Mouse (Mus musculus) limb, embryonic 10.5 days (tissue): ENCODE measurements around the gene Smyd4. TPM values are rescaled to one million over a fixed set of nuclear protein-coding genes. Genes with fewer than 3 reads are reported as not detected.
A peak's percentile ranks its signal among the peaks of the same experiment; 100 is the strongest.

ENCODE experiments used
- DNase-seq: peaks from one replicate; pipeline ENCODE4 v3.0.0-alpha.2; 2017; ENCODE audit warnings: low spot score
- H3K27ac ChIP-seq: fragments of 300-500 bp; sonication (generic); 2 replicates; pipeline ENCODE4 v1.5.1; 2016; ENCODE audit warnings: mild to moderate bottlenecking
- H3K27me3 ChIP-seq: fragments of 300-500 bp; sonication (generic); 2 replicates; pipeline ENCODE4 v1.6.1; 2016; ENCODE audit warnings: low read depth, mild to moderate bottlenecking; ENCODE audit not compliant: poor library complexity, severe bottlenecking
- H3K36me3 ChIP-seq: fragments of 300-500 bp; sonication (generic); 2 replicates; pipeline ENCODE4 v1.6.1; 2016; ENCODE audit warnings: mild to moderate bottlenecking, moderate library complexity
- H3K4me1 ChIP-seq: fragments of 300-500 bp; sonication (generic); 2 replicates; pipeline ENCODE4 v1.6.1; 2016
- H3K4me3 ChIP-seq: fragments of 300-500 bp; sonication (generic); 2 replicates; pipeline ENCODE4 v1.5.1; 2016; ENCODE audit warnings: mild to moderate bottlenecking, moderate library complexity
- H3K9me3 ChIP-seq: fragments of 300-500 bp; sonication (generic); replicated peaks from 2 replicates; pipeline ENCODE4 v1.6.1; 2016; ENCODE audit warnings: mild to moderate bottlenecking
- WGBS: fragments of 180-500 bp; shearing (Covaris S2); methylation state at CpG from one replicate; pipeline ENCODE4 v1.1.7; 2016; 5-methylcytosine and 5-hydroxymethylcytosine counted together
- polyA plus RNA-seq: library from polyadenylated mRNA; unstranded; fragments of >200 nt; fragmentation: Nextera tagmentation; extraction: Ambion mirVana; gene quantifications from 2 replicates; pipeline ENCODE4 v1.2.1, GENCODE M21; 2016

The Smyd4 gene
- polyA plus RNA-seq, 1 experiment from 2014 or later: 17.1 TPM

DNA sequence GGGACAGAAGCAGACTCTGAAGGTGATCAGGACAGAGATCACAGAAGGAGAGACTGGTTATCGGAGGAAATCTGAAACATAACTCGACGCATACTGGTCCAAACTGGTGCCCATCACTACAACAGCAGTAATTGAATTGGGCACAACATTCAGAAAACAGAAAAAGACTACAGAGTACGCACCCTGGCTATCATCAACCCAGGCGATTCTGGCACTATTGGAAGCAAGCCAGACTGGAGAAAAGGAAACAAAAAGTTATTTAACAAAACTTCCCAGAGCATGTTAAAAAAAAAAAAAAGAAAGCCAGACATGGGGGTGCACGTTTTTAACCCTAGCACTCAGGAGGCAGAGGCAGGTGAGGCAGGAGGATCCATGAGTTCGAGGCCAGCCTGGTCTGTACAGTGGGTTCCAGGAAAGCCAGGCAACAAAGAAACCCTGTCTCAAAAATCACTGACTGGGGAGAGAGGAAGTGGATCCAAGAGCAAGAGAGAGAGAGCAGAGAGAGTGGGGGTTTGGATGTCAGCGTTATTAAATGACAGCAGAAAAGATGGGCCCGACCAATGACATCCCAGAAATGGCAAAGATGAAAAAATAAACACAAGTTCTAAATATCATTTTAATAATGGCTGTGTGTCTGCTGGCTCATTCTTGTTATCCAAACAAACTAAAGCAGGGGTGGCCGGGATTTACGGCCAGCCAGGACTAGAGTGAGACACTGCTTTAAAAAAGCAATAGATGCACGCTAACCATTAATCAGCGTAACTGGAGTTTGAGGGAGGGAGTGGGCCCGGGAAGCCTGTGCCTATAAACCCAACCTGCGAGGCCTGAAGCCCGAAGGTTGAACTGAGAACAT is 22.9 kb upstream of the Smyd4 start:
- no peak overlapping the region for H3K27ac ChIP-seq
- no peak for DNase-seq
- H3K27me3 ChIP-seq: no peaks in the 10 kb centered on the region
- peaks cover 73% of the 10 kb centered on the region for H3K36me3 ChIP-seq
- no peaks in the 10 kb centered on the region for H3K9me3 ChIP-seq
- no peaks in the 10 kb centered on the region for H3K4me1 ChIP-seq
- WGBS: 88% methylated on average over 16 of the region's 16 CpGs
- no peak overlapping the region for H3K4me3 ChIP-seq

DNA sequence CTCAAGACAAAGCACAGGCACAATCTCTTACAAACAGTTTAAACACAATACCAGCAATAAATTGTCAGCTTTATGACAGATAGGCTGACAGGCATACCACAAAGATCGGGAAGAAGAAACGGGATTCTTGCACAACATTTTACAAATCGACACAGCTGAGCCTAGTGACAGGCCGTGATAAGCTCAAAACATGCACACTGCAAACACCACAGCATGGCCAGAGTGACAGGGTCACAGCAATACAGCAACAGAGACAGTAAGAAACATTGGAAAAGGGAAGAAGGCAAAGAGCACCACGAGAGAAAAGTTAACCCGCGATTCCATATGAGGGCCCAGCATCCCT is 22.3 kb upstream of the Smyd4 start:
- H3K27ac ChIP-seq: no peak overlapping the region
- no peaks in the 10 kb centered on the region for H3K4me1 ChIP-seq
- no peaks in the 10 kb centered on the region for H3K27me3 ChIP-seq
- H3K4me3 ChIP-seq: no peak overlapping the region
- H3K9me3 ChIP-seq: no peaks in the 10 kb centered on the region
- no peak for DNase-seq
- H3K36me3 ChIP-seq: peaks cover 77% of the 10 kb centered on the region
- WGBS: 89% methylated on average over 7 of the region's 7 CpGs

DNA sequence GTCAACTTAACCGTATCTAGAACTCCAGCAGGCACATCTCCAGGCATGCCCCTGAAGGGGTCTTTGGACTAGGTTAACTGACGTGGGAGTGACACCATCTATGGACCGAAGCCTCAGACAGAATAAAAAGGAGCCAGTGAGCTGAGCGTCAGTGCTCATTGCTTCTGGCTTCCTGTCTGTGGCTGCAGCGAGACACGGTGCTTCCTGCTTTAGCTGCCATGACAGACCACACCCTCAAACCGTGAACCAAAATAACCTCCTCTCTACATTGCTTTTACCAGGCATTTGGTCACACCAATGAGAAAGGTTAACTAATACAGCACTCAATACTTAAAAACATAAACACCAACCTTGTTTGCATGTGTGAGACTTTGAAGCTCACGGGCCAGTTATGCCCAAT is 11.6 kb upstream of the Smyd4 start:
- Histone ChIP-seq H3K27ac (no peak overlapping the region), H3K36me3 (peaks cover 95% of the 10 kb centered on the region), H3K27me3 (no peaks in the 10 kb centered on the region), H3K4me3 (no peak overlapping the region), H3K4me1 (no peaks in the 10 kb centered on the region), H3K9me3 (no peaks in the 10 kb centered on the region)
- DNase-seq: no peak
- 88% methylated on average over 8 of the region's 8 CpGs for WGBS

DNA sequence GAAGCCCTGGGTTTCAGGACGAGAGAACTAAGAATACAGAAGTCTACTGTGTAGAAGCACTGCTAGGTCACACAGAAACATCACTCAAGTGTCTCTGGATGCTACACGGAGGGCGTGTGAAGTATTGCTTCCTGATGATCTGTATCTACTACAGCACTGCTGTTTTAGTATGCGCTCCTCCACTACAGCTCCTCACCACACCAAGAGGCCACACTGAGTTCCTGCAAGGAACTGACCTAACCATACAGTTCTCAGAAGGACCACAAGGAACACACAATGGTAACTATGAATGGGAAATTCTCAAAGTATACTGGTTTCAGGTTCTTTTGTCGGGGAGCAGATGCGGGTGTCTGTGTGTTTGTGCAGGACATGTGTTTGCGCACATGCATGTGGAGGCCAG is 11.0 kb upstream of the Smyd4 start:
- WGBS: 91% methylated on average over 7 of the region's 7 CpGs
- H3K9me3 ChIP-seq: no peaks in the 10 kb centered on the region
- H3K36me3 ChIP-seq: peaks cover 95% of the 10 kb centered on the region
- no peak for DNase-seq
- H3K4me3 ChIP-seq: no peak overlapping the region
- no peaks in the 10 kb centered on the region for H3K27me3 ChIP-seq
- no peak overlapping the region for H3K27ac ChIP-seq
- no peaks in the 10 kb centered on the region for H3K4me1 ChIP-seq

DNA sequence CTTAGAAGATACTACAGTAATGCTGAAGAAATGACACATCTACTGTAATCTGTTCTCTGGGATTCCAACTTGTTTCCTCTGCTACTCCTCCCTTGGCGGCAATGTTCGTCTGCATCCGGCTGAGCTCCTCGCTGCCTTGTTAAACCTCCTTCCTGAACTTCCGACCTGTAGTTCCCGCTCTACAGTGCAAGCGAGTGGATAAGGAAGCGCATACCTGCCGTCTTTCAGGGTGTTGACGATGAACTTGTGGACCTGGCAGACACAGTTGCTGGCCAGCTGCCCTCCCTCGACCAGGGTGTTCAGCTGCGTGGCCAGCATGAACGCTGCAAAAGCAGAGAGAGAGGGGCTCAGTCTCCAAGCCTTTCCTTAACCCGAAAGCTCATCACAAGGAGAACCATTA is 8.2 kb upstream of the Smyd4 start:
- Histone ChIP-seq H3K27ac (no peak overlapping the region), H3K36me3 (peaks cover 85% of the 10 kb centered on the region)
- WGBS: 96% methylated on average over 14 of the region's 14 CpGs

DNA sequence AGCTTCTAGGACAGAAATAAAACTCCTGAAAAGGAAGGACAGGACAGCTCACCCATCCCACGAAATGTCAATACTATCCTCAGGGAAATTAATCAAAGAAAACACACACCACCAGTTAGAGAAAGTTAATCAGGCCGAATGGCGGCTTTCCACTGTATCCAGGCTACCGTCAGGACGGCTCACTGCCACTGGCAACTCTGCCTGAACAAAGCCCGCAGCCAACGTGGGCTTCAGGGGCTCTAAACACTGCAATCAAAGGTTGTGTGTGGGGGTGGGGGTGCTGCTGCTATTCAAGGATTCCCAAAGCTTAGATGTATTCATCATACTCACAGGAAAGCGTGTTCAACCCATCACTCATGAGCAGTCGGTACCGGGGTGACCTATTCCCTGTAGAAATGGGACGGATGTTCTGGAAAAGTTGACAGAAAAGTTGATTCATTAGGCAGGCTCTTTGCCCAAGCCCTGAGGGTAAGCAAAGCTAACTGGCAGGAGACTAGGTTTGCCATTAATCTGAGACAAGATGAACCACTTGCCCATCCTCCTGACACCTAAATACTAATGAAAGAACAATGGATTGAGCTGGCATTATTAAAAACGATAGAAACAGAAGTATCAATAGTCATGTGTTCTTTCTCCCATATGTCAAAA is 7.4 kb upstream of the Smyd4 start:
- Histone ChIP-seq H3K36me3 (peaks cover 85% of the 10 kb centered on the region), H3K27ac (no peak overlapping the region), H3K9me3 (no peaks in the 10 kb centered on the region), H3K4me1 (no peaks in the 10 kb centered on the region), H3K27me3 (no peaks in the 10 kb centered on the region), H3K4me3 (no peak overlapping the region)
- no peak for DNase-seq
- 90% methylated on average over 12 of the region's 12 CpGs for WGBS

More for the DNA sequence above, 8.2 kb upstream of the Smyd4 start:
- H3K4me1 ChIP-seq: no peaks in the 10 kb centered on the region
- no peaks in the 10 kb centered on the region for H3K9me3 ChIP-seq
- no peak overlapping the region for H3K4me3 ChIP-seq
- H3K27me3 ChIP-seq: no peaks in the 10 kb centered on the region
- DNase-seq: no peak

DNA sequence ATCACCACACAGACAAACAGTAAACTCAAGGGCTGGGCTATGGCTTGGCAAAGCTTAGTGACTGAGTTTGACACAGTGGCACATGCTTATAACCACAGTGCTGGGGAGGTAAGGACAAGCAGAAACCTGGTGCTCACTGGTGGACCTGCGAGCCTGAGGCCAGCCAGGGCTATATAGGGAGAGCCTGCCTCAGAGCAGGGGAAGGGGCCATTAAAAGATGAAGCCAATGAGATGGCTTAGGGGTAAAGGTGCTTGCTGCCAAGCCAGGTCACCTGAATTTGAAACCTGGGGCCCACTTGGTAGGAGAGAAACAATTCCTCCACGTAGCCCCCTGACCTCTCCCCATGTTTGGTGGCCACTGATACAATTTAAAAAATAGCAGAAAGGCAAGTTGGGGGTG is 5.1 kb upstream of the Smyd4 start:
- no peaks in the 10 kb centered on the region for H3K27me3 ChIP-seq
- H3K9me3 ChIP-seq: no peaks in the 10 kb centered on the region
- peaks cover 63% of the 10 kb centered on the region for H3K36me3 ChIP-seq
- H3K27ac ChIP-seq: no peak overlapping the region
- peaks cover 14% of the 10 kb centered on the region for H3K4me1 ChIP-seq
- no peak overlapping the region for H3K4me3 ChIP-seq
- 94% methylated on average over 2 of the region's 2 CpGs for WGBS
- no peak for DNase-seq

DNA sequence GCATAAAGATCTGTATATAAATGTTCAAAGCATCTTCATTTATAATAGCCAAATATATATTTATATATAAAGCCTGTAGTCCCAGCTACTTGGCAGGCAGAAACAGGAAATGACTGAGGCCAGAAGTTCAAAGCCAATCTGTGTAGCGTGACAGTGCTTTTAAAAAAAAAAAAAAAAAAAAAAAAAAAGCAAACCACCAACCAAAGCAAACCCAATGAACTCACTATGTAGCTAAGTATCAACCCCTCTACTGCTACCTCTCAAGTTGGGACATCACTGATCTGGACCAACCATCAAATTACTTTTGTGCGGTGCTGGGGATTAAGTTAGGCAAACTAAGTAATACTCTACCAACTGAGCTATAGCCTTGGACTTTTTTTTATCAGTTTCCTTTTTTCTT is 4.1 kb upstream of the Smyd4 start:
- Histone ChIP-seq H3K27ac (no peak overlapping the region), H3K9me3 (no peaks in the 10 kb centered on the region), H3K36me3 (peaks cover 52% of the 10 kb centered on the region), H3K4me3 (no peak overlapping the region), H3K27me3 (no peaks in the 10 kb centered on the region), H3K4me1 (peaks cover 22% of the 10 kb centered on the region)
- 74% methylated on average over 2 of the region's 2 CpGs for WGBS
- DNase-seq: no peak

DNA sequence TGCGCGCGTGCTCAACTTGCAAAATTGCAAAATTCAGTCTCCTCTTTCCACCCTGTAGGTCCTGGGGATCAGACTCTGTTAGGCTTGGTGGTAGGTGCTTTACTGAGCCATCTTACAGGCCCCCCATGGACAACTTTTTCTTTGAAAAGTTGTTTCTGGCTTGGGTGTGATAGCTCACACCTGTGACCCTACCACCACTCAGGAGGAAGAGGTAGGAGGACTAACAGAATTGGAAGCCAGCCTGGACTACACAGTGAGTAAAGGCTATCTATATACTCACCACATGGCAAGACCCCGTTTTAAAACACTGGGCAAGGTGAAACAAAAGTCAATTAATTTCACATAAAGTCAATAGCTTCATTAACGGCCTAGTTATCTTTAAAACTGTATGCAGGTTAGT is 3.5 kb upstream of the Smyd4 start:
- Histone ChIP-seq H3K36me3 (peaks cover 46% of the 10 kb centered on the region), H3K4me1 (peaks cover 22% of the 10 kb centered on the region), H3K4me3 (no peak overlapping the region), H3K27me3 (no peaks in the 10 kb centered on the region), H3K9me3 (no peaks in the 10 kb centered on the region), H3K27ac (no peak overlapping the region)
- WGBS: 96% methylated on average over 5 of the region's 5 CpGs
- no peak for DNase-seq

DNA sequence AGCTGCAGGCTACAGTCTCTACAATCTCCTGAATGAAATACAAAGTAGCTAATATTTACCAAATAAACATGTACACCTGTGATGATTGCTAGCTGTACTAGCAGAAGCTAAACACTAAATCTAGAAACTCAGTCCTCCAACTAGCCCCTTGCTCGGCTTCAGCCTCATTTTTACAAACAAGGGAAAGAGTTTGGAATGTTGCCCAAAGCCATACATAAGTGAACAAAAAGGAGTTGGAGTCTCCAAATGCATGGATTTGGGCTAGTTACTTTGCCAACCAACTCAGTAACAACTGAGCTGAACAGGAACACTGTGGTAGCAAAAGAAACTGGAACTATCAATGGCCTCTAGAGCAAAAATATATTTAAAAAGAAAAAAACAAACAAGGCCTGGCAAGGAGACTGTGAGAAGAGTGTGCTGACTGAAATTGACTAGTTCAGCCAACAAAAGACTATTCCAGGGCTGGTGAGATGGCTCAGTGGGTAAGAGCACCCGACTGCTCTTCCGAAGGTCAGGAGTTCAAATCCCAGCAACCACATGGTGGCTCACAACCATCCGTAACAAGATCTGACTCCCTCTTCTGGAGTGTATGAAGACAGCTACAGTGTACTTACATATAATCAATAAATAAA is 1.6 kb upstream of the Smyd4 start:
- Histone ChIP-seq H3K9me3 (no peaks in the 10 kb centered on the region), H3K27me3 (no peaks in the 10 kb centered on the region), H3K36me3 (peaks cover 27% of the 10 kb centered on the region), H3K4me1 (peaks cover 22% of the 10 kb centered on the region), H3K27ac (no peak overlapping the region), H3K4me3 (peak overlapping the region; percentile 89)
- DNase-seq: no peak
- WGBS: 70% methylated on average over 4 of the region's 4 CpGs

DNA sequence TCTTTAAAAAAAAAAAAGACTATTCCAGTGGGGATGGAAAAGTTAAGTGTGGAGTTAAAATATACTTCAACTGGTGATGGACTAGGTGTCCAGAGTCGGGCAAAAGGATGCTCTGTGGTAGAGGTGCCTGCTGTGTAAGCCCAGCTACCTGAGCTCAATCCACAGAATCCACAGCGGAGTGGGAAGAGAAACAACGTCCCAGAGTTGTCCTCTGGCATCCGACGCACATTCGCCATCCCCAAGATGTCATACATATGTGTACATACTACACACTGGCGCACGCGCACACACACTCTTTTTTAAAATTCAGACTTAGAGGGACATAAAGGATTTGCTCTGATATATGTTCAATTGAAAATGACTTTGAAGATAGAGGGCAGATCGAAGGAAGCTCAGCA is 1.0 kb upstream of the Smyd4 start:
- H3K9me3 ChIP-seq: no peaks in the 10 kb centered on the region
- H3K27me3 ChIP-seq: no peaks in the 10 kb centered on the region
- DNase-seq: no peak
- WGBS: 56% methylated on average over 10 of the region's 10 CpGs
- H3K4me3 ChIP-seq: peak overlapping the region; percentile 89
- peaks cover 22% of the 10 kb centered on the region for H3K4me1 ChIP-seq
- H3K36me3 ChIP-seq: peaks cover 24% of the 10 kb centered on the region
- peak overlapping the region; percentile 87 for H3K27ac ChIP-seq

DNA sequence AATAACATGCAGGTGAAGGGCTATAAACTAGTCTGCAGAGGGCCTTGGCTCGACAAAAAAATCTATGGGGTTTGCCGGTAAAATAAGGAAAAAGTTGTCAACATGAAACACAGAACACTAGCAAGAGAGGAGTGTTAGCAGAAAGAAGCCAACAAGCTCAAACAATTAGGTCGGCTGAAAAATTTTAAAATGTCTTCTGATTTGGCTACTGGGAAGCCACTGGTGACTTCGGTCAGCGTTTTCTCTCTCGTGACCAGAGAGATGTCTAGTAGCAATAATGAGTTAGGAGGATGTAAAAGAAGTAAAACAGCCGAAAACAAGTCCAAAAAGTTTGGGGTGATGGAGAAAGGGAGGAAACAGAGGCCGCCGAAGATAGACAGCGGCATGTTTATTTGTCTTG is 637 bp upstream of the Smyd4 start:
- Histone ChIP-seq H3K27ac (peak overlapping the region; percentile 87), H3K27me3 (no peaks in the 10 kb centered on the region), H3K36me3 (peaks cover 21% of the 10 kb centered on the region), H3K9me3 (no peaks in the 10 kb centered on the region), H3K4me1 (peaks cover 22% of the 10 kb centered on the region), H3K4me3 (peak overlapping the region; percentile 89)
- WGBS: 2% methylated on average over 10 of the region's 10 CpGs
- no peak for DNase-seq

DNA sequence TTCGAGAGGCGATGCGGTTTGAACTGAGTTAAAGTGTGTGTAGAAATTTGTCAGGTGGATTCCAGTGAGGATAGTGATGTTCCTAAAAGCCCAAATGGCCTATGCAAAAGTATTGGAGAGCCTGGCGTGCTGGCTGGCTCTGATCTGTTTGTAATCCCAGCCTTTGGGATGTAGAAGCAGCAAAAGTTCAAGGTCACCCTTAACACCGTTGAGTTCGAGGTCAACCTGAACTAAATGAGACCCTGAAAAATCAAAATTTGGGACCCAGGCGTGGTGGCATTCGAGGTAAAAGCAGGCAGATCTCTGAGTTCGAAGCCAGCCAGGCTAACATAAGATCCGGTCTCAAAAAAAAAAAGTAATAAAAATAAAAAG is 643 bp downstream of the Smyd4 start:
- Histone ChIP-seq H3K36me3 (peaks cover 22% of the 10 kb centered on the region), H3K27me3 (no peaks in the 10 kb centered on the region), H3K9me3 (no peaks in the 10 kb centered on the region), H3K27ac (peak overlapping the region; percentile 87), H3K4me1 (peaks cover 22% of the 10 kb centered on the region), H3K4me3 (peak overlapping the region; percentile 89)
- 46% methylated on average over 10 of the region's 10 CpGs for WGBS
- no peak for DNase-seq
